Mouse (Mus musculus): Measurements from ENCODE around the gene Prss27. TPM values are rescaled to one million over a fixed set of nuclear protein-coding genes. Genes with fewer than 3 reads are reported as not detected.
"Not testable (repeated sequence)": the region's sequence is repeated elsewhere in the genome, so short reads cannot be mapped to it uniquely, and the experiment has no call there.

Prss27 gene
- polyA plus RNA-seq, 1 experiment from 2014 or later = 19.0 TPM

- peak within 1 kb of the TSS; percentile 87 for H3K4me2 ChIP-seq (ENCODE audit: low read depth, low read length)
- H3K4me1 ChIP-seq (ENCODE audit: control insufficient read depth, insufficient read depth, low read length) = peaks cover 14% of the 10 kb centered on the region
- peak; percentile 98 for ATAC-seq (ENCODE audit: insufficient read depth, low FRiP score)
- H3K27ac ChIP-seq (ENCODE audit: low read length) = peak within 1 kb of the TSS; percentile 83
- peaks cover 7% of the 10 kb centered on the region for H3K36me3 ChIP-seq (ENCODE audit: control insufficient read depth, insufficient read depth, low read length)
- H3K9me3 ChIP-seq (replicated peaks; ENCODE audit: control insufficient read depth, low read length) = no peaks in the 10 kb centered on the region
- under 1% methylated on average over 61 of the region's 62 CpGs for WGBS
- H3K4me3 ChIP-seq (replicated peaks; ENCODE audit: low read length) = peak within 1 kb of the TSS; percentile 96
- H3K9ac ChIP-seq (ENCODE audit: low read length) = peak within 1 kb of the TSS; percentile 96
- H3K27me3 ChIP-seq (ENCODE audit: control insufficient read depth, insufficient read depth, low read length) = no peaks in the 10 kb centered on the region
Observed at GRCm38 (mm10) chr17:24072919-24073696, 35.2 kb downstream of the Prss27 start, which contains the start of gene Kctd5. Gene Kctd5, minus strand, starts transcription at chr17:24073485.

GRCm38 (mm10) chr17:24077101-24077500, 39.2 kb downstream of the Prss27 start:
- no peak overlapping the region for H3K27ac ChIP-seq (ENCODE audit: low read length)
- 89% methylated on average over 2 of the region's 2 CpGs for WGBS

GRCm38 (mm10) chr17:24084593-24084992, 46.6 kb downstream of the Prss27 start:
- no peak for ATAC-seq (ENCODE audit: insufficient read depth, low FRiP score)
- Histone ChIP-seq H3K4me3 (replicated peaks; ENCODE audit: low read length) (no peak overlapping the region), H3K36me3 (ENCODE audit: control insufficient read depth, insufficient read depth, low read length) (peaks cover 18% of the 10 kb centered on the region; the same call in 1 of the 2 replicates), H3K4me2 (ENCODE audit: low read depth, low read length) (no peak overlapping the region), H3K27me3 (ENCODE audit: control insufficient read depth, insufficient read depth, low read length) (no peaks in the 10 kb centered on the region), H3K4me1 (ENCODE audit: control insufficient read depth, insufficient read depth, low read length) (no peaks in the 10 kb centered on the region), H3K9me3 (replicated peaks; ENCODE audit: control insufficient read depth, low read length) (no peaks in the 10 kb centered on the region), H3K9ac (ENCODE audit: low read length) (no peak overlapping the region), H3K27ac (ENCODE audit: low read length) (no peak overlapping the region)
- 53% methylated on average over 1 of the region's 1 CpGs for WGBS

More at GRCm38 (mm10) chr17:24077101-24077500, 39.2 kb downstream of the Prss27 start:
- H3K4me1 ChIP-seq (ENCODE audit: control insufficient read depth, insufficient read depth, low read length) = peaks cover 2% of the 10 kb centered on the region
- no peak overlapping the region for H3K9ac ChIP-seq (ENCODE audit: low read length)
- H3K27me3 ChIP-seq (ENCODE audit: control insufficient read depth, insufficient read depth, low read length) = no peaks in the 10 kb centered on the region
- ATAC-seq (ENCODE audit: insufficient read depth, low FRiP score) = no peak
- no peak overlapping the region for H3K4me2 ChIP-seq (ENCODE audit: low read depth, low read length)
- peaks cover 15% of the 10 kb centered on the region for H3K36me3 ChIP-seq (ENCODE audit: control insufficient read depth, insufficient read depth, low read length)
- H3K4me3 ChIP-seq (replicated peaks; ENCODE audit: low read length) = no peak overlapping the region
- H3K9me3 ChIP-seq (replicated peaks; ENCODE audit: control insufficient read depth, low read length) = no peaks in the 10 kb centered on the region

GRCm38 (mm10) chr17:24086399-24086798, 48.5 kb downstream of the Prss27 start:
- H3K4me2 ChIP-seq (ENCODE audit: low read depth, low read length); H3K27ac ChIP-seq (ENCODE audit: low read length); H3K27me3 ChIP-seq (ENCODE audit: control insufficient read depth, insufficient read depth, low read length); ATAC-seq (ENCODE audit: insufficient read depth, low FRiP score); H3K9me3 ChIP-seq (replicated peaks; ENCODE audit: control insufficient read depth, low read length); H3K4me1 ChIP-seq (ENCODE audit: control insufficient read depth, insufficient read depth, low read length); H3K4me3 ChIP-seq (replicated peaks; ENCODE audit: low read length); H3K9ac ChIP-seq (ENCODE audit: low read length): not testable (repeated sequence)
- peaks cover 16% of the 10 kb centered on the region; the same call in 1 of the 2 replicates for H3K36me3 ChIP-seq (ENCODE audit: control insufficient read depth, insufficient read depth, low read length)
- WGBS = 77% methylated on average over 4 of the region's 4 CpGs

- ATAC-seq (ENCODE audit: insufficient read depth, low FRiP score) = no peak
- Histone ChIP-seq H3K27me3 (ENCODE audit: control insufficient read depth, insufficient read depth, low read length) (no peaks in the 10 kb centered on the region), H3K4me3 (replicated peaks; ENCODE audit: low read length) (no peak overlapping the region), H3K36me3 (ENCODE audit: control insufficient read depth, insufficient read depth, low read length) (peaks cover 20% of the 10 kb centered on the region), H3K9me3 (replicated peaks; ENCODE audit: control insufficient read depth, low read length) (no peaks in the 10 kb centered on the region), H3K9ac (ENCODE audit: low read length) (no peak overlapping the region), H3K4me1 (ENCODE audit: control insufficient read depth, insufficient read depth, low read length) (no peaks in the 10 kb centered on the region), H3K4me2 (ENCODE audit: low read depth, low read length) (no peak overlapping the region), H3K27ac (ENCODE audit: low read length) (no peak overlapping the region)
- WGBS = 94% methylated on average over 1 of the region's 1 CpGs
Observed at GRCm38 (mm10) chr17:24090575-24090974, 52.6 kb downstream of the Prss27 start.

Small RNAs within 50 kb of the gene (microRNA-seq; reads per million reads assigned to microRNA genes)
- not detected for gene Gm27700

Other genes starting within 250 kb of the Prss27 start
- gene Srrm2, start 247.6 kb upstream of the Prss27 start, polyA plus RNA-seq (2015; fragmentation: Nextera tagmentation; extraction: Ambion mirVana) = 334 and 350 TPM in 2 replicates
- 906 and 920 TPM in 2 replicates for gene Elob, start 209.0 kb upstream of the Prss27 start, polyA plus RNA-seq (2015; fragmentation: Nextera tagmentation; extraction: Ambion mirVana)
- gene Prss33, start 202.1 kb upstream of the Prss27 start, polyA plus RNA-seq (2015; fragmentation: Nextera tagmentation; extraction: Ambion mirVana) = 0.21 TPM in 1 of 2 replicates, not detected in the other
- gene Prss32, start 194.3 kb upstream of the Prss27 start, polyA plus RNA-seq (2015; fragmentation: Nextera tagmentation; extraction: Ambion mirVana) = 7.8 and 10.4 TPM in 2 replicates
- gene Prss41, start 194.0 kb upstream of the Prss27 start, polyA plus RNA-seq (2015; fragmentation: Nextera tagmentation; extraction: Ambion mirVana) = 2.6 and 3.3 TPM in 2 replicates
- gene Prss21, start 170.1 kb upstream of the Prss27 start, polyA plus RNA-seq (2015; fragmentation: Nextera tagmentation; extraction: Ambion mirVana) = not detected in 2 replicates
- not detected in 2 replicates for gene Dcpp1, start 157.3 kb upstream of the Prss27 start, polyA plus RNA-seq (2015; fragmentation: Nextera tagmentation; extraction: Ambion mirVana)
- gene Dcpp2, start 157.3 kb upstream of the Prss27 start, polyA plus RNA-seq (2015; fragmentation: Nextera tagmentation; extraction: Ambion mirVana) = not detected in 2 replicates
- not detected in 2 replicates for gene Dcpp3, start 120.7 kb upstream of the Prss27 start, polyA plus RNA-seq (2015; fragmentation: Nextera tagmentation; extraction: Ambion mirVana)
- not detected in 2 replicates for gene Sbp, start 96.5 kb upstream of the Prss27 start, polyA plus RNA-seq (2015; fragmentation: Nextera tagmentation; extraction: Ambion mirVana)
- not detected in 2 replicates for gene Sbpl, start 82.9 kb upstream of the Prss27 start, polyA plus RNA-seq (2015; fragmentation: Nextera tagmentation; extraction: Ambion mirVana)
- gene Prss30, start 57.6 kb upstream of the Prss27 start, polyA plus RNA-seq (2015; fragmentation: Nextera tagmentation; extraction: Ambion mirVana) = 0.18 and 0.21 TPM in 2 replicates
- 4.2 and 6.7 TPM in 2 replicates for gene Prss22, start 40.0 kb upstream of the Prss27 start, polyA plus RNA-seq (2015; fragmentation: Nextera tagmentation; extraction: Ambion mirVana)
- gene Kctd5, start 35.3 kb downstream of the Prss27 start, polyA plus RNA-seq (2015; fragmentation: Nextera tagmentation; extraction: Ambion mirVana) = 54.8 and 56.2 TPM in 2 replicates
- gene Pdpk1, start 112.8 kb downstream of the Prss27 start, polyA plus RNA-seq (2015; fragmentation: Nextera tagmentation; extraction: Ambion mirVana) = 36.6 and 38.6 TPM in 2 replicates
- 26.1 and 27.0 TPM in 2 replicates for gene Amdhd2, start 125.6 kb downstream of the Prss27 start, polyA plus RNA-seq (2015; fragmentation: Nextera tagmentation; extraction: Ambion mirVana)
- gene Atp6v0c, start 131.6 kb downstream of the Prss27 start, polyA plus RNA-seq (2015; fragmentation: Nextera tagmentation; extraction: Ambion mirVana) = 504 and 564 TPM in 2 replicates
- gene Tbc1d24, start 167.4 kb downstream of the Prss27 start, polyA plus RNA-seq (2015; fragmentation: Nextera tagmentation; extraction: Ambion mirVana) = 3.6 and 5.4 TPM in 2 replicates
- 4.0 and 5.4 TPM in 2 replicates for gene Ntn3, start 171.4 kb downstream of the Prss27 start, polyA plus RNA-seq (2015; fragmentation: Nextera tagmentation; extraction: Ambion mirVana)
- gene Tedc2, start 182.7 kb downstream of the Prss27 start, polyA plus RNA-seq (2015; fragmentation: Nextera tagmentation; extraction: Ambion mirVana) = 7.6 and 9.7 TPM in 2 replicates
- gene Ccnf, start 213.3 kb downstream of the Prss27 start, polyA plus RNA-seq (2015; fragmentation: Nextera tagmentation; extraction: Ambion mirVana) = 50.2 and 51.8 TPM in 2 replicates